8 mouse cellular contexts compared by ENCODE assay signal in genomic region chr3:123092913-123093639, GRCm38 (mm10). TPM values are rescaled to one million over a fixed set of nuclear protein-coding genes. Genes with fewer than 3 reads are reported as not detected.
DNase-seq lines count a peak whose midpoint lies in the region; ATAC-seq lines count a peak whose summit lies in the region.

No protein-coding gene starts in this region.

- WGBS in forebrain, embryonic 11.5 days = 65% methylated on average over 12 of the region's 12 CpGs
- WGBS in forebrain, embryonic 10.5 days = 69% methylated on average over 12 of the region's 12 CpGs
- WGBS in embryonic facial prominence, embryonic 12.5 days = 45% methylated on average over 12 of the region's 12 CpGs
- 27% methylated on average over 12 of the region's 12 CpGs for WGBS in kidney, embryonic 14.5 days

- no peak overlapping the region for H3K4me2 ChIP-seq in forebrain, embryonic 11.5 days (ENCODE audit: low read depth, low read length, severe bottlenecking)
- 0 out of 2 replicates have a peak overlapping the region, but pooled peaks have one; percentile 13 for H3K4me2 ChIP-seq in embryonic facial prominence, embryonic 12.5 days (replicated peaks)
- peak overlapping the region; percentile 23 for H3K4me2 ChIP-seq in kidney, embryonic 14.5 days (replicated peaks; ENCODE audit: low read depth, low read length)

- no peaks in the 10 kb centered on the region for H3K36me3 ChIP-seq in forebrain, embryonic 11.5 days (ENCODE audit: control insufficient read depth, insufficient read depth, low read length)
- no peaks in the 10 kb centered on the region for H3K36me3 ChIP-seq in forebrain, embryonic 10.5 days (replicated peaks)
- H3K36me3 ChIP-seq in embryonic facial prominence, embryonic 12.5 days = no peaks in the 10 kb centered on the region
- no peaks in the 10 kb centered on the region for H3K36me3 ChIP-seq in kidney, embryonic 14.5 days (ENCODE audit: control insufficient read depth, insufficient read depth, low read length)

- no peak overlapping the region for H3K9ac ChIP-seq in forebrain, embryonic 11.5 days (ENCODE audit: low read length)
- H3K9ac ChIP-seq in embryonic facial prominence, embryonic 12.5 days = no peak overlapping the region
- H3K9ac ChIP-seq in kidney, embryonic 14.5 days (ENCODE audit: low read depth, low read length) = no peak overlapping the region

- no peak overlapping the region for H3K4me3 ChIP-seq in forebrain, embryonic 11.5 days (ENCODE audit: low read depth, low read length)
- H3K4me3 ChIP-seq in forebrain, embryonic 10.5 days = no peak overlapping the region
- H3K4me3 ChIP-seq in embryonic facial prominence, embryonic 12.5 days = no peak overlapping the region
- no peak overlapping the region for H3K4me3 ChIP-seq in kidney, embryonic 14.5 days (ENCODE audit: low read length)

- H3K9me3 ChIP-seq in forebrain, embryonic 11.5 days (ENCODE audit: control insufficient read depth, low read length) = no peaks in the 10 kb centered on the region
- no peaks in the 10 kb centered on the region for H3K9me3 ChIP-seq in forebrain, embryonic 10.5 days
- no peaks in the 10 kb centered on the region for H3K9me3 ChIP-seq in embryonic facial prominence, embryonic 12.5 days
- H3K9me3 ChIP-seq in kidney, embryonic 14.5 days (ENCODE audit: control insufficient read depth, low read length) = no peaks in the 10 kb centered on the region

- no peak overlapping the region for H3K27ac ChIP-seq in forebrain, embryonic 11.5 days (ENCODE audit: low read depth, low read length)
- no peak overlapping the region for H3K27ac ChIP-seq in forebrain, embryonic 10.5 days
- no peak overlapping the region for H3K27ac ChIP-seq in embryonic facial prominence, embryonic 12.5 days
- peak overlapping the region; percentile 73 for H3K27ac ChIP-seq in kidney, embryonic 14.5 days (ENCODE audit: low read depth, low read length)

- no peaks in the 10 kb centered on the region for H3K27me3 ChIP-seq in forebrain, embryonic 11.5 days (ENCODE audit: control insufficient read depth, insufficient read depth, low read length)
- H3K27me3 ChIP-seq in forebrain, embryonic 10.5 days (ENCODE audit: poor library complexity, severe bottlenecking) = no peaks in the 10 kb centered on the region
- H3K27me3 ChIP-seq in embryonic facial prominence, embryonic 12.5 days = no peaks in the 10 kb centered on the region
- no peaks in the 10 kb centered on the region for H3K27me3 ChIP-seq in kidney, embryonic 14.5 days (ENCODE audit: control insufficient read depth, insufficient read depth, low read length)

- ATAC-seq in forebrain, embryonic 11.5 days (replicated peaks; ENCODE audit: low FRiP score) = 0 out of 2 replicates have a peak, but pooled peaks have one; percentile 18
- ATAC-seq in embryonic facial prominence, embryonic 12.5 days (ENCODE audit: insufficient number of reproducible peaks, insufficient read depth, low FRiP score, low TSS enrichment) = 0 out of 2 replicates have a peak, but pooled peaks have one; percentile 47
- peak; percentile 87 for ATAC-seq in kidney, embryonic 14.5 days (ENCODE audit: low FRiP score, low TSS enrichment)

- H3K4me1 ChIP-seq in forebrain, embryonic 11.5 days (replicated peaks; ENCODE audit: control insufficient read depth, insufficient read depth, low read length) = no peaks in the 10 kb centered on the region
- H3K4me1 ChIP-seq in forebrain, embryonic 10.5 days = 0 out of 2 replicates have a peak, but pooled peaks cover 7% of the 10 kb centered on the region
- peaks cover 10% of the 10 kb centered on the region; the same call in 1 of the 2 replicates for H3K4me1 ChIP-seq in embryonic facial prominence, embryonic 12.5 days
- peaks cover 21% of the 10 kb centered on the region; the same call in 1 of the 2 replicates for H3K4me1 ChIP-seq in kidney, embryonic 14.5 days (ENCODE audit: control insufficient read depth, insufficient read depth, low read length)

- DNase-seq in forebrain, embryonic 11.5 days (ENCODE audit: low spot score) = no peak
- no peak for DNase-seq in forebrain, embryonic 10.5 days (ENCODE audit: extremely low spot score, low spot score)
- peak; percentile 23 for DNase-seq in mesoderm, embryonic 11.5 days (ENCODE audit: low read depth, low spot score)
- DNase-seq in left cerebral cortex, adult 11 months (ENCODE audit: low spot score) = no peak
- no peak for DNase-seq in frontal cortex, postnatal 14 days (ENCODE audit: low spot score in 2 of 2)
- no peak for DNase-seq in thymus, adult 18-20 months

RNA-seq across cellular contexts. Expression of gene Myoz2, which starts 58.3 kb away (rescaled TPM):
- not detected in 2 replicates for polyA plus RNA-seq in forebrain, embryonic 11.5 days (2014; fragmentation: Nextera tagmentation; extraction: Ambion mirVana)
- not detected in 2 replicates for polyA plus RNA-seq in forebrain, embryonic 10.5 days (2016; fragmentation: Nextera tagmentation; extraction: Ambion mirVana)
- 3.3 and 4.1 TPM in 2 replicates for polyA plus RNA-seq in embryonic facial prominence, embryonic 12.5 days (2016; fragmentation: Nextera tagmentation; extraction: Ambion mirVana)
- polyA plus RNA-seq in kidney, embryonic 14.5 days (2014; fragmentation: Nextera tagmentation; extraction: Ambion mirVana) = 0.14 TPM in 1 of 2 replicates, not detected in the other

Comparison
In these comparisons a context has a peak if more than half of its experiments do, and no peak if none do; other contexts are left out.
1. ATAC-seq: peak in every context shown above with its lines; median percentile 87 in kidney, embryonic 14.5 days; 47 in embryonic facial prominence, embryonic 12.5 days; 18 in forebrain, embryonic 11.5 days.